Mouse (Mus musculus) liver, embryonic 14.5 days (tissue): ENCODE measurements around the gene Mia2.

Experiments used
- CTCF ChIP-seq: IDR thresholded peaks from 2 replicates; pipeline ENCODE4 v1.5.1; 2016; ENCODE audit warnings: antibody characterized with exemption, low read depth, control low read depth
- EP300 ChIP-seq: IDR thresholded peaks from 2 replicates; pipeline ENCODE4 v1.6.1; 2016; ENCODE audit warnings: antibody characterized with exemption, low read depth

DNA sequence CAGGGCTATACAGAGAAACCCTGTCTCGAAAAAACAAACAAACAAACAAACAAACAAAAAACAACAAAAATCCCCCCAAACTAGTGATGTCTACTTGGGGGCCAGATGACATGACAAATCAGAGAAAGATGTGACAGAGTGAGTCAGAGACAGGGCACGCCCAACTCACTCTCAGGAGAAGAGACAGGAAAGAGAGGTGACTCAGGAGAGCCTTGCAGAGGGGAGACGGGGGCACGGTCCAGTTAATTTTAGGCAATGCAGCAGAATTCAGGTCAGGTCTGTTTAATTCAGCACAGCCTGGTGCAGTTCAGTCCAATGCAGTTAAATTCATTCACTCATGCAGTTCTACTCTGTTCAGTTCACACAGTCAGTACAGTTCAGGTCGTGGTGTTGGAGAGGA, 9.4 kb upstream of the Mia2 start:
- TF ChIP-seq CTCF = no peak
- TF ChIP-seq EP300 = no peak
